Mouse (Mus musculus) 3134 (cell line): ENCODE results near the gene Plscr2.
"Not testable (repeated sequence)": the region's sequence is repeated elsewhere in the genome, so short reads cannot be mapped to it uniquely, and the experiment has no call there.

Source experiments
- DNase-seq: peaks from one replicate; pipeline ENCODE4 v3.0.0-alpha.2; 2011; ENCODE audit warnings: low spot score; ENCODE audit not compliant: insufficient read length; ENCODE audit errors: extremely low read depth

Gene Plscr2

DNA sequence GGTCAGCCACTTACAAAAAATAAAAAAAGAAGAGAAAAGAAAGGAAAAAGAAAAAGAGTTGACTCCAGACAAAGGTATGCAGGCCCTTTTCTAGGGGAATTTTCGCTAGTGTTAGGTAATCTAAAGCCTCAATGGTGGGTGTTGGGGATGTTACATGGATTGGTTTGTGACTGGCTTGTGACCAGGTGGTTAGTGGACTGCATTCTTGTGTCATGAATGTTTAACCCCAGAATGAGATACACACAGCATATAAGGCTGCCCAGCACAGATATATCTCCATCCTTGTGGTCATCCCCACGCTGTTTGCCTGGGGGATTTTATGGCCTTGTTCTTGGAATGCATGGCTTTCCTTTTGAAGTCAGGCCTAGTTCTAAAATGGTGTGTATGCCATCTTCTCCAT, 2.1 kb upstream of the Plscr2 start:
- peak; percentile 67 for DNase-seq

DNA sequence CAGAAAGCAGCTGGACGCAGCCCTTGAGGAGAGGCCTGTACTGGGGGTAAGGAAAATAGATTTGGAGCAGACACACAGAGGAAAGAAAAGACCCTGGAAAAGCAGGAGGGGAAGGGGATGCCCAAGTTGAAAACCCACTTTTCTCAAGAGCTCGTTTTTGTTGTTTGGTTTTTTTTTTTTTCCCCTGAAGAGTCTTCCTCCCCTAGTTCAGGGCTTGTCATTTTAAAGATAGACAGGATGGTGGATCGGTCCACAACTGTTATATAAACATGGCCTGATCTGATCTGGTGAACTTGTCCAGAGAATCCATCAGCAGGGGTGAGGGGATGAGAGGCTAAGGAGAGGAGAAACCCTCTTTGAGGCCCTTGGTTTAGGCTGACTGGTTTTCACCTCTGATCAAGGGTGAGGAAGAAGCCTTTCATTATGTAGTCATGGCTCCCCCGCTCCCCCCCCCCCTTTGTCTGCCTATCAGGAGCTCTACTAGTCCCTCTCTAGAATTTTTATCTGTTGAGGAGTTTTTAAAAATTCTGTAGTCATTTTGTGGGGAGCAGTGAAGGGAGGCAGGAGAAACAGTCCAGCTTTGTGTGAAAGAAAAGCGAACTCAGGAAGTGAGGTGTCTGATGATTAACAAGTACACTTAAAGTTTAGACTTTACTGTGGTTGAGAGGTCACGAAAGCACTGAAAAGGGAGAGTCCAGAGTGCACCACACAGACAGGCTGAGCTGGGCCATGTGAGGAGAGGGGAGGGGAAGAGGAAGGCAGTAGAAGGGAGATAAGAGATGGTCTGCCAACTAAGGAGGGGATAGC, 1.2 kb upstream of the Plscr2 start:
- DNase-seq = peak; percentile 59

DNA sequence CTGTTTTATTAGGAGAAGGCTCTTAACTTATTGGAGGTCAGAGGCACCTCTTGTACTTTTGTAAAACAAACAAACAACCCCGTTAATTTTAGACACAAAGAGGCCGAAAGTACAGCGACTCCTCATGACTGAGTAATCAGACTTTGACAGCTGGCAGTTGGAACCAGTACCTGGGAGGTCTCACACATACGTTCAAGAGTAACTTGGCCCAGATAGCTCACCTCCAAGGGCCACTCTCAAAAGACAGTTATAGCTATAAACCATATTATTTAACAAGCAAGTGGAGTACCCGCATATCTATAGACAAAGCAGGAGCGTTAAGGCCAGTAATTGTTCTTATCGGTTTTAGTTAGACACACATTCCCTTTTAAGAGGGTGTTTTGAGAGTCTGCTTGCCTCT, 958 bp downstream of the Plscr2 start:
- no peak for DNase-seq

DNA sequence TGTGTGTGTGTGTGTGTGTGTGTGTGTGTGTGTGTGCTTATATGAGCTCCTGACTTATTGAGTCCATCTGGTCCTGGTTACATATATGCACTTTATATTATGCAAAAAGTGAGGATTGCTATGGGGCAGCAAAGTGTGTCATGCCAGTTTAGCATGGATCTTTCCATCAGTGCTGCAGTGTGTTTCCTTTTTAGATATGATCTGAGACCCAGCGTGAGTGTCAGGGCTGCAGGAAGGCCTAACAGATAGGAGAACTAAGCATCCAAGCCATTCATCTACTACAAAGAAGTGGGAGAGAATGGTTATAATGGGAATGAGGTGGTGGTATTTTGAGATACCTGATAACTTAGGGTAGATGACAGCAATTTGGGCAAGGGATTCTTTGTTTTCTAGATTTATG, 4.6 kb downstream of the Plscr2 start:
- DNase-seq = no peak

DNA sequence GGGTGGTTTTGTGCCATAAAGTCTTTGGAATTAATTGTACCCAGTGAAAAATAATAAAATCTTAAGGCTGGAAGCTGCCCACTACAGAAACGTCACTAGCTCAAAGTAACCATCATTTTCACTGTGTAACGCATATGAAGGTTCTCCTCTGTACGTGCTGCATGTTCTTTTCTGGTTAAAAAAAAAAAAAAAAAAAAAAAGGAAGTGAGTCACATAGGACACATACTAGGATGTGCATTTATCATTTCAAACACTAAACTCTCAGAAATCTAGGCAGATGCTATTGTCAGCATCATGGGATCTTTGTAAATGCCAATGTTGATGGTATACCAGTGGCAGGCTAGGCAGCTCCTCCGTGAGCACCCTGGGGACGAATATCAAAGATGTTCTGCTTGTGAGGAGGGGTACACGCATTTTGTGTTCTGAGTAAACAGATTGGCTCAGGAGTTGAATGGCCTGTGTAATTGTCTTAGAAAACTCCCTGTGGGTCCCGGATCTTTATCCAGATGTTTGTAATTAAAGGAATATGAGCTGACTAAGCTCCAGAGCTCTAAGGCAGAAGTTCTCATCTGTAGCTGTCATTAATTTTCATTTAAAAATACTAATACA, 7.3 kb downstream of the Plscr2 start:
- DNase-seq = no peak

DNA sequence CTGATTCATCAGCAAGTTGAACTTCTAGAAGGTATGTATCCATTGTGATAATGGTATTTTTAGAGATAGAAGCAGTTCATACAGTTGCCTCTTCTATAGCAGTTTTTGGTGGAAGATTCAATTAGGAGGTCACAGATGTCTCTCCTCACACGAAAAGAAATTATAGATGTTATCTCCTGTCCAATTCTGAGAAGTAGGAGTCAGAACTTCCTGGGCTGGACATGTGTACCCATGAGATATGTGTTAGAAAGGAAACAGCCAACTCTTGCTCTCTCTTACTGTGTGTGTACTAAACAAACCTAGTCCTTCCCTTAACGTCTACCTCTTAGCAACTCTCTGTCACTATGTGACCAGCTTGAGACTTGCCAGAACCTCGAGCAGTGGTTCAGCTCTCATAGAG, 14.3 kb downstream of the Plscr2 start:
- DNase-seq = no peak

DNA sequence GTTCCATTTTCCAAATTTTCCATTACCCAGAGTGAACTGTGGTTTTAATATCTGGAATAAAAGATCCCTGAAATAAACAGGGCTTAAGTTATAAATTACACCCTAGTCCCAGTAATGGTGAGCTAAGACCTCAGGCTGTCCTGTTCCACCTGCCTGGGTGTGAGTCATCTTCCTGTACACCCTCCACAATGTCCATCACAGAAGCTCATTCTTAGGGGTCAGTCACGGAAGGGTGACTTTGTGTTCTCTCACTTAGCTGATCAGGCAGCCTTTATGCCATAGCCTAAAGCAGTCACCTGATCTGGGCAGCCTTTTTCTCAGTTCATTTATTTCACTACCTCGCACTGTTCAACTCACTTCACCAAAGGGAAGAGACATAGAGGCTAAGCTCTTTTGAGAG, 16.8 kb downstream of the Plscr2 start:
- no peak for DNase-seq

DNA sequence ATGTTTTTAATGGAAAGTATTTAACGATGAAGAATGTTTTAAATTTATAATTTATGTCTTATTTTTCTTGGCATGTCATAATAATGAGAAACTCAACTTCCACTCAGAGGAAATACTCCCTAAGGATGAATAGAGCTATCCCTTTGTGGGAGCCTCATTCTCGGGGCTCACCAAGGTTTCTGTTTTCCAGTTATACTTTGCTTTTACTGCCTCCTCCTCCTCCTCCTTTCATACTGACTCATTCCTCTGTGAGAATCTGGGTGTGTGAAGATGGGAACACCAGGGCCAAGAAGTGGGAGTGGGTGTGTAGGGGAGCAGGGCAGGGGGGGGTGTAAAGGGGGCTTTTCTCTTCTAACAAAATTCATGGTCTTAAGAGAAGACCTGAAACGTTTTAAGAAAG, 17.5 kb downstream of the Plscr2 start:
- DNase-seq = no peak

DNA sequence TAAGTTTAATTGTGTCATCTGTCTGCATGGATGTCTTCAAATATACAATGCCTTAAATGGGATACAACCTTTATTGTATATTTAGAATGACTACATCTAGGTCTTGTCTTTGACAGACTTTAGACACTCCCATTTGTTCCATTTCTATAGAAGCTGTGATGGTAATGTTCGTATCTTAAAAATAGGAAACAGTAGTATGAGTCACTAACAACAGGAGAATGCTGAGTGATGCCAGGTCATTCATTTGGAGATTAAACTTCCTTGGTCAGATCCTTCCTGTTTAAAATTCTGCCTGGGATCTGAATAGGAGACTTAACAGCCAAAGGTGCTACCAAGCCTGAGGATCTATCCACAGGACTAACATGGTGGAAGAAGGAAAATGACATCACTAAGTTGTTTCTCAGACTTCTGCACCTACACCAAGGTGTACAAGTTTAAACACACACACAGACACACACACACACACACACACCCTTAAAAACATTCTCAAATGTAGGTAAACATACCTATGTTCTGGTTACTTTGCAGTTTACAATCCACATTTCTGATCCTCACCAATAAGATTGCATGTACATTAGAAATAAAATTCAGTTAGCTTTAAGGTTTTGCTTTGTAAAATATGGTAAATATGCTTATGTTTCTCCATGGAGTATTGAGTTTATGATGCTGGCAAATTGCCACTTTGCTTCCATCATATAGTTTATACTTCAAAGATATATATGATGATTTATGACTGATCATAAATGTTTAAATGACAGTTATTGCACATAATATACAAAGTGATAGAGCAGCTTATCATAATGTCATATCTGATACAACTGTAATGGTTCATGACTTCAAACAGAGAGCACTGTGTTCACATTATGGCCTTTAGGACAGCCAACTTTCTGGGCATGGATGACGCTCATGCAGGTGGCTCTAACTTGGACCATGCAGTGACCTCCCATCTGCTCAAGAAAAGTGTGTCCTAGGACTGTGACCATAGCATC, 18.5 kb downstream of the Plscr2 start:
- DNase-seq = no peak

DNA sequence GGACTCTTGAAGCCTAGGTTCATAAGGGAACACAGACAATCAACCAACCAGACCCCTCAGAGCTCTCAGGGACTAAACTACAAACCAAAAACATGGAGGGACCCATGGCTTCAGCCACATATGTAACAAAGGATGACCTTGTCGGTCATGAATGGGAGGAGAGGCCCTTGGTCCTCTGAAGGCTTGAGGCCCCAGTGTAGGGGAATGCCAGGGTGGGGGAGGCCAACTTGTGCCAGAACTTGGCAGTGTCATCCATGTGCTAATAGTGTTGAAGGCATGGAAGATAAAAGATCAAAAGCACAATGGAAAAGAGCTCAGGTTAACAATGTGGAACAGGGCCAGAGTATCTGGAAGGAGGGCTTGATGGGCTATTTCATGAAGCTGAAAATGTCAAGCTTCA, 22.9 kb downstream of the Plscr2 start:
- DNase-seq = no peak

DNA sequence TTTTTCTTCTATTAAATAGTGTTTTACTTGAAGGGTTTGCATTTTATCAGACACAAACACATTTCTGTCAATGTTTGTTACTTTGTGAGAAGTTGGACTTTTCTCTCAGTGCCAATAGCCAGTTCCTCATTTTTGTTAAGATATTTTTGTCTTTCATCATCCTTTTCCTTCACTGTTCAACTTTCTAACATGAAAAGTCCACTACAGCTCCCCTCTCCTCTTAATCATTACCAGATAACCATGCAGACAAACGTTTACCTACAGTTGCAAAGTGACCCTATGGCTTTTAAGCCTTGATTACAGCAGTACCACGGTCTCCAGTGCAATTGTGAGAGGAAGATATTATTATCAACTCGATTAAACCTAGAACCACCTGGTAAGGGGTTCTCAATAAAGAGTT, 25.8 kb downstream of the Plscr2 start:
- DNase-seq = no peak

DNA sequence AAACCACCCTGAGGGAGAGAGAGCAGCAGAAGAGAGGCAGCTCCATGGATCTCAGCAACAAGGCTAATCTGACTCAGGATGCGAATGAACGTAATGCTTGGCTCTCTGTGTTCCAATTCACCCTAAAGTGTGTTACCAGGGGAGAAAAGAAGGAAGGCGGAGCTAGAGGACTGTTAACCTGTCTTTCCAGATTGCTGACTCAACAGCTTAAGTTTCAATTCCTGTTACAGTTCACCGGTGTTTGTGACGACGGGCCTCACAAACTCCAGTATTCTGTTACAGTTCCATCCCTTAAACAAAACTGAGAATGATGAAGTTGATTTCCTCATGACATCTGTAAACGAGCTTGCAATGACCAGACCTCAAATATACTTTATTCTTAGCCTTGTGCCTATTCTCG, 29.7 kb downstream of the Plscr2 start:
- DNase-seq = no peak

DNA sequence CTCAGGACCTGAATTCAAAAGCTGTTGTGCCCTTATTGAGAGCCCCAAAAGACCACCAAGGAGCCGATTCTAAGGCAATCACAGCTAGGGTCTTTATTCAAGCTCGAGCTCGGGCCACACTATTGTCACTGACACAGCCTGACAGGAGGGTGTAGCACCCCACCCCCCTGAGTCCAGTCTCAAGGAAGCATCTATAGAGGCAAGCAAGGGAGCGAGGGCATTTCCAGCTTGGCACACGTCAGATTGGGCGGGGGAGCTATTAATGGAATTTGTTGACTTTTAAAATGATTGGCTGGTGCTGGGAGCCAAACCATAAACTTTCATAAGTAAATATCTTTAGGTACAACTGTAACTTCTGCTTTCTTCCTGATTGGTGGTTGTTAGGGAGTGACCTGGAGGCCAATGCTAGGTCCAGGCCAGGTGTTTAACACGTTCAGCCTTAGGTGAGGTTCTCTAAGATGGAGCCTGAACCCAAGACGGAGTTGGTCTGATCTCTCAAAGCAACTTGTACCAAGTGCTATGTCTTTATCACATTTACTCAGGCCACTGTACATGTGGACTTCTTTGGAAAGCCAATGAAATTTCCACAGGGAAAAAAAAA, 30.3 kb downstream of the Plscr2 start:
- no peak for DNase-seq

DNA sequence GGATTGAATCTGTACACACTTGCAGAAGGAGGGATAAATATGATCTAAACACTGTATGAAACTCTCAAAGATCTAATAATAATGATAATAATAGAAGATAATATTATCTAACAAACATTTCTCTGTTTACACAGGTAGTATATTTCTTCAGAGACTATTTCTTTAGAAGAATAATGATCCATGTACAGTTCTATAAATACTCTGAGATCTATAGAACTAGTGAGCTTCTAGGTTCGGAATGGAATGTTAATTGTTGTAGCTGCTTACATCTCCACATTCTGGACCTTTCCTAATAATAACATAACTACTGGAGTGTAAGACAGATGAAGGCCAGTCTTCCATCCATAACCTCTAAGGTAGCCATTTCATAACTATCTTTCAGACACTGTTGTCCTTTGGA, 33.7 kb downstream of the Plscr2 start, which contains the start of gene 1700057G04Rik:
TSS of gene 1700057G04Rik (plus strand) at position 301 of the 400 bp plus-strand sequence.
- DNase-seq = no peak

DNA sequence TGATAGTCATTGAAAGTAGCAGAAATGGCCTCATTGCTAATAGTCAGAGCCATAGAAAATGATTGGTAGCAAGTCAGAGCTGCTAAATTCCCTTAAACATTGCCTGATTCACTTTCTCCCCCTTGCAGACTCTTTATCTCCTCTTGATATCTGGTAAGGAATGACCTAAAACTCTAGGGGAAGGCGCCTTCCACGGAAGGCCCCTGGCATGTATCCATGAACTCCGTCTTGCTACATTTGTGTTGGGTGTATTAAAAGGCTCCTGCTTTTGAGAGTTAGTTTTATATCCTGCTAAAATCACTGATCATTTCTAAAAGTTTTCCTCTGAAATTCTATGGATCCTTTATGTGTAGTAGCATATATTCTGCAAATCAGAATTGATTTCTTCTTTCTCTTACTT, 41.4 kb downstream of the Plscr2 start:
- no peak for DNase-seq

DNA sequence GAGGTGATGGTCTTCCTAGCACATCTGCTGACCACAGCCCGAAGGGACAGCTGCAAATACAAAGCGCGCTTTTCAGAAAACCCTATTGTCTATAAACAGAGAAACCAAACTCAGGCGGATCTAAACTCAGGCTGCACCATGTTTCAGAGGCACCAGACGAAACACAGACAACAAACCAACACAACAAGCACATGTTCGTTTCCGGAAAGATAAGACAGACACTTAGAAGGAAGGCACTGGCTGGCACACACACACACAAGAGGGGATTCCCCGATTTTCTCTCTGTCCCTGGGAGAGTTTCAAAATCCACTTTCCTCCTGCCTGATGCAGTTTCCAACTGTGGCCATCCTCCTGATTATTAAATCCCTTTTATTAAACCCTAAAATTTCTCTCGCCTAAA, 50.5 kb downstream of the Plscr2 start:
- DNase-seq = not testable (repeated sequence)

DNA sequence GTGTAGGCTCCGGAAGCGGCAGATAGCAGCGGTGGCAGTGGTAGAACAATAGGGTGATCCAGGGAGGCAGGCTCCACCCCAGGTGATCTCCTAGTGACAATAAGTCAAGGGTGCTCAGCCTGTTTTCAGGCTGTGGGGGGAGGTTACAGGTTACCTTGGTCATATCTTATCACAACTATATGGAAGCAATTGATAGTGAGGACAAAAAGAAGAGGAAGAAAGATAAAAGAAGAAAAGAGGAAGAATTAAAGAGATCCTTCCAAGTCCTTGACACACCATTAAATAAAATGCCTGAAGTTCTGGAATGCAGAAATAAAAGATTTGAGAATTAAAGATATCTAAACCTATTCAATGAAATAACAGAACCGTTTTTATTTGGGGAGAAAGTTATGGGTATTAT, 51.4 kb downstream of the Plscr2 start:
- DNase-seq = no peak

DNA sequence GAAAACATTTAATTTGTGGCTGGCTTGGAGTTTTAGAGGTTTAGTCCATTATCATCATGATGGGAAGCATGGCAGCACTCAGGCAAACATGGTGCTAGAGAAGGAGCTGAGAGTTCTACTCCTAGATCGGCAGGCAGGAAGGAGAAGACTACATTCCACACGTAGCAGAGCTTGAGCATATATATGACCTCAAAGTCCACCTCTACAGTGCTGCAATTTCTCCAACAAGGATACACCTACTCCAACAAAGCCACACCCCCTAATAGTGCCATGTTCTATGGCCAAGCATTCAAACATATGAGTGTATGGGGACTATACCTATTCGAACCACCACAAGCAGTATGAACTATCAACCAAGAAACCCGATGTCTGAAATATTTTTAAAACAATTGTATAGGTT, 56.0 kb downstream of the Plscr2 start:
- no peak for DNase-seq

DNA sequence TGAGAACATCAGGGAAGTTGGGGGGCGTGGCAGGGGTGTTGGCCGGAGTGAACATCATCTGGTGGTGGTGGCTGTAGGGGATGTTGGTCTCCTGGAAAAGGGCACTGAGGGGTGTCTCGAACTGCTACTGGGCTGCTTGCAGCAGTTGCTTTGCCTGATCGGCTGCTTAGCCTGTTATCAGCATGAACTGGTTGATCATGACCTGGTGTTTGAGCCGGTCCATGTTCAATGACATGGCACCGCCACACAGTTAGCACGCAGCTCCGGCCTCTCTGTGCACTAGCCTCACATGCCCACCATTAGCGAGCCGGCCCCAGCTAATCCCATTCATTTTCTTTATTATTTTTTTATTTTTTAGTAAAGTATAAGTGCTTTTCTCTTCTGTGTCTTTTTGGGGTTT, 59.4 kb downstream of the Plscr2 start:
- DNase-seq = no peak

DNA sequence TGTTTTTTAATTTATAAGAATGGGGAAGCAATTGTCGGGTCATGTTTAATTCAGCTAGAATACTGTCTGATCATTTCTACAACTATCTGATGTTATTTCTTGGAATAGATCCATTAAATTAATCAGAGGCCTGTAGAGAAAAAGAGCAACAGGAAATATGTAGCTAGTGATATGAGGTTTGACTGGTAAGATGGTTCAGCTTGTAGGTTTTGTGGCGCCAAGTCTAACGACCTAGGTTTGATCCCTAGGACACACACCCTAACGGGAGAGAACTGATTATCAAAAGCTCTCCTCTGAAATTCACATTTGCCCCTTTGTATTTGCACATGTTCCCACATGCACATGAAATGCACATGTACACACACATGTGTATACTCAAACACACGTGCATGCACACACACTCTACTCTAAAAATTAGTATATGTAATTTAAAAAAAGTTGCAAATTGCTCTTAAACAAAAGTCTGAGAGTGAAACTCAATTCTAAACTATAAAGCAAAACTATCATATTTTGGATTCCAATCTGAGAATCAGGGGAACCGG, 59.9 kb downstream of the Plscr2 start:
- DNase-seq = no peak

DNA sequence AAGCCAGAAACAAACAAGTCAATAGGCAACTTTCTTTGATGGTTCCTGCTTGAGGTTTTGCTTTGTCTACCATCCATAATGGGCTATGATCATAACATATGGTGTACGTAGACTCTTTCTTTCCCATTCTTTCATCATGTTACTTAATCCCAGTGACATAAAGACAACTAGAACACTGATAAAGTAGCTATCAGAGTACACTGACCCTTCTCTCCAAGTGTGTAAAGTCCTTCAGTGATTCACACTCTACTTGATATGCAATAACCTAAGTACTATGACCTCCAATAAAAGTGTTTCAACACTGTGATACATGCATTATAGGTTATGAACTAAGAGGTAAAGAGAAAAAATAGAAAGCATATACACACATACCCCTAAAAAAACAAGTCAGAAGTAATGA, 61.7 kb downstream of the Plscr2 start:
- DNase-seq = no peak
